Mouse (Mus musculus): ENCODE measurements around the gene Meltf.

- TF ChIP-seq CTCF (IDR thresholded peaks at IDR 0.05; ENCODE audit: insufficient read depth, low read length) (no peak), POLR2A (IDR thresholded peaks at IDR 0.05; ENCODE audit: borderline replicate concordance, extremely low read depth, low read depth, low read length) (no peak)
Measured at GRCm38 (mm10) chr16:31837362-31837761, 41.2 kb upstream of the Meltf start.

All from lung, adult 2 months (tissue).